Mouse (Mus musculus) cerebellum, adult 2 months (tissue): ENCODE results near the gene Cxcr2. TPM values are rescaled to one million over a fixed set of nuclear protein-coding genes. Genes with fewer than 3 reads are reported as not detected.
A peak's percentile ranks its signal among the peaks of the same experiment; 100 is the strongest.

ENCODE experiments used
- DNase-seq, 2 experiments: peaks; one replicate each; pipeline ENCODE4 v3.0.0; 2021
- H3K27ac ChIP-seq: fragments of 200-500 bp; 2 replicates; pipeline ENCODE4 v1.5.1; 2012; ENCODE audit warnings: low read length, control low read depth, inconsistent platforms; ENCODE audit not compliant: insufficient read depth
- H3K27me3 ChIP-seq: fragments of 200-500 bp; 2 replicates; pipeline ENCODE4 v1.6.1; 2012; ENCODE audit warnings: inconsistent platforms, mild to moderate bottlenecking, low read length, moderate library complexity; ENCODE audit not compliant: control insufficient read depth, insufficient read depth
- H3K4me1 ChIP-seq: fragments of 200-500 bp; 2 replicates; pipeline ENCODE4 v1.6.1; 2011; ENCODE audit warnings: low read length; ENCODE audit not compliant: control insufficient read depth, insufficient read depth
- H3K4me3 ChIP-seq: fragments of 200-500 bp; replicated peaks from 2 replicates; pipeline ENCODE3; 2011; ENCODE audit warnings: mild to moderate bottlenecking, low read depth, low read length, control low read depth; ENCODE audit not compliant: insufficient read depth
- CTCF ChIP-seq: fragments of 200-500 bp; IDR thresholded peaks from 2 replicates; pipeline ENCODE4 v1.5.1; 2011; ENCODE audit warnings: low read depth, mild to moderate bottlenecking, control low read depth, low read length, moderate library complexity, borderline replicate concordance; ENCODE audit not compliant: insufficient read depth
- POLR2A ChIP-seq: fragments of 200-500 bp; IDR thresholded peaks from 2 replicates; pipeline ENCODE4 v1.6.1; 2011; ENCODE audit warnings: low read length, control low read depth, borderline replicate concordance; ENCODE audit not compliant: insufficient read depth
- WGBS: fragments of 180-500 bp; shearing (Covaris S2); methylation state at CpG from one replicate; pipeline ENCODE4 v1.1.7; 2018; 5-methylcytosine and 5-hydroxymethylcytosine counted together
- polyA plus RNA-seq: library from polyadenylated mRNA; depleted of rRNA; stranded (reverse); fragments of >200 nt; gene quantifications from 2 replicates; pipeline ENCODE4 v1.2.3, GENCODE M21; 2012; rRNA removed

The Cxcr2 gene
- polyA plus RNA-seq, 1 experiment = 0.15 TPM

GRCm38 (mm10) chr1:74206642-74207041, 52.9 kb downstream of the Cxcr2 start:
- WGBS = 64% methylated on average over 8 of the region's 8 CpGs
- TF ChIP-seq POLR2A = no peak
- no peak for TF ChIP-seq CTCF
- H3K4me1 ChIP-seq = no peaks in the 10 kb centered on the region
- no peak overlapping the region for H3K27ac ChIP-seq
- no peak for DNase-seq
- no peaks in the 10 kb centered on the region for H3K27me3 ChIP-seq
- no peak overlapping the region for H3K4me3 ChIP-seq

- H3K4me3 ChIP-seq = no peak overlapping the region
- WGBS = 23% methylated on average over 9 of the region's 9 CpGs
Measured at GRCm38 (mm10) chr1:74207906-74208305, 54.1 kb downstream of the Cxcr2 start.

GRCm38 (mm10) chr1:74208941-74209340, 55.2 kb downstream of the Cxcr2 start:
- TF ChIP-seq POLR2A (no peak), CTCF (no peak)
- H3K4me1 ChIP-seq = no peaks in the 10 kb centered on the region
- 93% methylated on average over 8 of the region's 8 CpGs for WGBS
- H3K27ac ChIP-seq = no peak overlapping the region
- H3K27me3 ChIP-seq = no peaks in the 10 kb centered on the region
- no peak overlapping the region for H3K4me3 ChIP-seq
- no peak for DNase-seq

More at GRCm38 (mm10) chr1:74207906-74208305, 54.1 kb downstream of the Cxcr2 start:
- no peaks in the 10 kb centered on the region for H3K27me3 ChIP-seq
- DNase-seq = peak; percentile 11 to 20
- H3K4me1 ChIP-seq = no peaks in the 10 kb centered on the region
- no peak for TF ChIP-seq POLR2A
- no peak for TF ChIP-seq CTCF
- no peak overlapping the region for H3K27ac ChIP-seq

Other genes with a start within 250 kb of the Cxcr2 start
- gene Tns1, start 29.5 kb upstream of the Cxcr2 start, polyA plus RNA-seq = 23.4 and 25.1 TPM in 2 replicates
- gene Rufy4, start 28.4 kb upstream of the Cxcr2 start, polyA plus RNA-seq = 0.17 and 0.18 TPM in 2 replicates
- not detected in 2 replicates for gene Cxcr1, start 40.6 kb downstream of the Cxcr2 start, polyA plus RNA-seq
- 146 and 151 TPM in 2 replicates for gene Arpc2, start 82.1 kb downstream of the Cxcr2 start, polyA plus RNA-seq
- gene Gpbar1, start 124.6 kb downstream of the Cxcr2 start, polyA plus RNA-seq = not detected in 2 replicates
- gene Aamp, start 130.7 kb downstream of the Cxcr2 start, polyA plus RNA-seq = 186 and 198 TPM in 2 replicates
- gene Pnkd, start 130.9 kb downstream of the Cxcr2 start, polyA plus RNA-seq = 185 and 201 TPM in 2 replicates
- gene Tmbim1, start 151.6 kb downstream of the Cxcr2 start, polyA plus RNA-seq = 56.1 and 58.2 TPM in 2 replicates
- 2.1 and 3.3 TPM in 2 replicates for gene Catip, start 208.1 kb downstream of the Cxcr2 start, polyA plus RNA-seq
- 4.7 and 5.6 TPM in 2 replicates for gene Slc11a1, start 221.2 kb downstream of the Cxcr2 start, polyA plus RNA-seq
- 35.7 and 37.2 TPM in 2 replicates for gene Ctdsp1, start 237.5 kb downstream of the Cxcr2 start, polyA plus RNA-seq